In the genomic region with DNA sequence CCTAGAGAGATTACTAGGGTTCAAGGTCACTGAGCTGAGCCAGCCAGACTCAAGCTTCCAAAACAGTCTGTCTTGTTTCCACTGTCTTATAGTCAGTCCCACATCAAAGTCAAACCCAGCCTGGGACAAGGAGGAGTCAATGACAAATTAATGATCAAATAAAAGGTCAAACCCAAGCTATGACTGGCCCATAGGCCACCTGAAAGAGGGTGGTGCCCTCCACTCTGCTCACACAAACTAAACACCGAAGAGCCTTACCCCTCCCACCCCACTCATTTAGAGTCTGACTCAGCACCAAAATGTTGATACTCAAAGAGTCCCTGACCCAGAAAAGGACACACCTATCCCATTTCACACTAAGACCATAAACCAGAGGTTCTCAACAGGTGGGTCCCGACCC, we compare ENCODE assay signal across 11 mouse cellular contexts. TPM values are rescaled to one million over a fixed set of nuclear protein-coding genes. Genes with fewer than 3 reads are reported as not detected.
DNase-seq lines count a peak whose midpoint lies in the region; ATAC-seq and TF ChIP-seq lines count a peak whose summit lies in the region.
"Had no signal": no experiment of that assay in that cellular context is flagged by ENCODE, and none has a peak within 500 bp of the region (broad histone marks: within the 10 kb centered on the region; RNA-seq: fewer than 3 reads in every experiment).

No protein-coding gene starts in this region.

- no peak for TF ChIP-seq CTCF in heart, adult 2 months (IDR thresholded peaks at IDR 0.05)

- peak overlapping the region; percentile 81; the same call in 1 of the 2 replicates for H3K4me3 ChIP-seq in heart, embryonic 10.5 days
- H3K4me3 ChIP-seq in heart, adult 2 months: no peak overlapping the region
- no peak overlapping the region for H3K4me3 ChIP-seq in liver, embryonic 11.5 days (ENCODE audit: low read depth, low read length)
- no peak overlapping the region; the same call in 1 of the 2 replicates for H3K4me3 ChIP-seq in limb, embryonic 13.5 days
- H3K4me3 ChIP-seq in neural tube, embryonic 15.5 days (replicated peaks): peak overlapping the region; percentile 72

- no peaks in the 10 kb centered on the region for H3K27me3 ChIP-seq in heart, embryonic 10.5 days (ENCODE audit: insufficient read depth, poor library complexity, severe bottlenecking)
- H3K27me3 ChIP-seq in heart, adult 2 months (ENCODE audit: control insufficient read depth, insufficient read depth, low read length): no peaks in the 10 kb centered on the region
- no peaks in the 10 kb centered on the region for H3K27me3 ChIP-seq in liver, embryonic 11.5 days (replicated peaks; ENCODE audit: control insufficient read depth, insufficient read depth, low read length)
- no peaks in the 10 kb centered on the region for H3K27me3 ChIP-seq in limb, embryonic 13.5 days
- no peaks in the 10 kb centered on the region for H3K27me3 ChIP-seq in neural tube, embryonic 15.5 days (replicated peaks)

- H3K79me2 ChIP-seq in heart, adult 2 months (replicated peaks; ENCODE audit: control insufficient read depth, insufficient read depth, low read length): 0 out of 2 replicates have a peak, but pooled peaks cover 3% of the 10 kb centered on the region

- no peak overlapping the region for H3K9ac ChIP-seq in heart, adult 2 months (ENCODE audit: low read depth, low read length)
- H3K9ac ChIP-seq in liver, embryonic 11.5 days (ENCODE audit: low read depth, low read length): no peak overlapping the region
- H3K9ac ChIP-seq in limb, embryonic 13.5 days: no peak overlapping the region
- H3K9ac ChIP-seq in neural tube, embryonic 15.5 days (replicated peaks): no peak overlapping the region

- H3K27ac ChIP-seq in heart, embryonic 10.5 days: no peak overlapping the region
- H3K27ac ChIP-seq in heart, adult 2 months: no peak overlapping the region
- no peak overlapping the region for H3K27ac ChIP-seq in liver, embryonic 11.5 days (ENCODE audit: low read depth, low read length)
- H3K27ac ChIP-seq in limb, embryonic 13.5 days: no peak overlapping the region
- H3K27ac ChIP-seq in neural tube, embryonic 15.5 days (replicated peaks): no peak overlapping the region

- no peaks in the 10 kb centered on the region for H3K9me3 ChIP-seq in heart, embryonic 10.5 days
- no peaks in the 10 kb centered on the region for H3K9me3 ChIP-seq in liver, embryonic 11.5 days (ENCODE audit: control insufficient read depth, low read length)
- no peaks in the 10 kb centered on the region for H3K9me3 ChIP-seq in limb, embryonic 13.5 days
- H3K9me3 ChIP-seq in neural tube, embryonic 15.5 days (replicated peaks): no peaks in the 10 kb centered on the region

- ATAC-seq in liver, embryonic 11.5 days (replicated peaks; ENCODE audit: low FRiP score): no peak
- no peak for ATAC-seq in limb, embryonic 13.5 days (ENCODE audit: low FRiP score, low read depth)
- ATAC-seq in neural tube, embryonic 15.5 days (ENCODE audit: low FRiP score): no peak
- ATAC-seq: forebrain, embryonic 16.5 days had no signal

- peaks cover 13% of the 10 kb centered on the region for H3K4me1 ChIP-seq in heart, embryonic 10.5 days
- H3K4me1 ChIP-seq in heart, adult 2 months (ENCODE audit: control insufficient read depth, insufficient read depth, low read length): peaks cover 3% of the 10 kb centered on the region
- H3K4me1 ChIP-seq in liver, embryonic 11.5 days (replicated peaks; ENCODE audit: control insufficient read depth, insufficient read depth, low read length): peaks cover 11% of the 10 kb centered on the region
- peaks cover 17% of the 10 kb centered on the region for H3K4me1 ChIP-seq in limb, embryonic 13.5 days
- peaks cover 39% of the 10 kb centered on the region for H3K4me1 ChIP-seq in neural tube, embryonic 15.5 days

- 79% methylated on average over 2 of the region's 2 CpGs for WGBS in heart, embryonic 10.5 days
- WGBS in heart, adult 2 months: 79% methylated on average over 2 of the region's 2 CpGs
- 71% methylated on average over 2 of the region's 2 CpGs for WGBS in liver, embryonic 11.5 days
- 79% methylated on average over 2 of the region's 2 CpGs for whole genome bisulfite sequencing in limb, embryonic 13.5 days
- WGBS in neural tube, embryonic 15.5 days: 87% methylated on average over 2 of the region's 2 CpGs

- intact Hi-C loops in heart, adult 2 months (cut with DNase I): loop anchor here (5.0 kb wide), 1 partner anchor 36 kb away; no protein-coding TSS in a partner anchor

- TF ChIP-seq EP300 in heart, adult 2 months (IDR thresholded peaks at IDR 0.05; ENCODE audit: insufficient read depth, low read depth, low read length): no peak

- no peak for DNase-seq in heart, embryonic 10.5 days (ENCODE audit: low spot score)
- DNase-seq in heart, adult 2 months: no peak
- peak; percentile 49 for DNase-seq in liver
- no peak for DNase-seq in liver, embryonic 11.5 days (ENCODE audit: low spot score)
- DNase-seq in thymus, postnatal 14 days: no peak
- no peak for DNase-seq in left cerebral cortex, adult 9 months (ENCODE audit: low spot score in 2 of 2)
- DNase-seq: cerebellum, adult 9-10 months; thymus, postnatal 4 days had no signal

- H3K4me2 ChIP-seq in liver, embryonic 11.5 days: no peak overlapping the region
- H3K4me2 ChIP-seq in limb, embryonic 13.5 days (replicated peaks): peak overlapping the region; percentile 78
- peak overlapping the region; percentile 67 for H3K4me2 ChIP-seq in neural tube, embryonic 15.5 days

- H3K36me3 ChIP-seq in heart, embryonic 10.5 days: peaks cover 35% of the 10 kb centered on the region
- H3K36me3 ChIP-seq in heart, adult 2 months (ENCODE audit: control insufficient read depth, insufficient read depth, low read length): peaks cover 3% of the 10 kb centered on the region; the same call in 1 of the 2 replicates
- peaks cover 22% of the 10 kb centered on the region for H3K36me3 ChIP-seq in liver, embryonic 11.5 days (ENCODE audit: control insufficient read depth, insufficient read depth, low read length)
- peaks cover 38% of the 10 kb centered on the region for H3K36me3 ChIP-seq in limb, embryonic 13.5 days
- peaks cover 32% of the 10 kb centered on the region for H3K36me3 ChIP-seq in neural tube, embryonic 15.5 days

- no peak for TF ChIP-seq POLR2A in heart, adult 2 months (IDR thresholded peaks at IDR 0.05; ENCODE audit: insufficient read depth, low read depth, low read length)

RNA-seq across cellular contexts. Expression of a gene that starts 10.5 kb away (rescaled TPM):
- 1.6 and 2.3 TPM in 2 replicates for polyA plus RNA-seq in heart, embryonic 10.5 days (2016; fragmentation: Nextera tagmentation; extraction: Ambion mirVana)
- 1 to 10 TPM in 1 of 2 experiments, under 1 TPM in 1; 0.65 to 1.5 TPM for total RNA-seq in heart, adult 2 months (2021)
- 5.2 and 7.2 TPM in 2 replicates for polyA plus RNA-seq in heart, adult 2 months (2012; rRNA removed)
- polyA plus RNA-seq in liver, embryonic 11.5 days (2014; fragmentation: Nextera tagmentation; extraction: Ambion mirVana): 1.1 and 1.3 TPM in 2 replicates
- 2.7 and 3.9 TPM in 2 replicates for polyA plus RNA-seq in limb, embryonic 13.5 days (2015; fragmentation: Nextera tagmentation; extraction: Ambion mirVana)
- polyA plus RNA-seq in neural tube, embryonic 15.5 days (2015; fragmentation: Nextera tagmentation; extraction: Ambion mirVana): 5.4 and 8.7 TPM in 2 replicates

RNA-seq across cellular contexts. Expression of a gene that starts 16.7 kb away (rescaled TPM):
- polyA plus RNA-seq in heart, embryonic 10.5 days (2016; fragmentation: Nextera tagmentation; extraction: Ambion mirVana): 27.1 and 30.3 TPM in 2 replicates
- total RNA-seq in heart, adult 2 months (2021): 10 to 100 TPM; 10.2 to 10.3 TPM
- 43.6 and 43.7 TPM in 2 replicates for polyA plus RNA-seq in heart, adult 2 months (2012; rRNA removed)
- polyA plus RNA-seq in liver, embryonic 11.5 days (2014; fragmentation: Nextera tagmentation; extraction: Ambion mirVana): 20.0 and 23.5 TPM in 2 replicates
- 38.3 and 45.7 TPM in 2 replicates for polyA plus RNA-seq in limb, embryonic 13.5 days (2015; fragmentation: Nextera tagmentation; extraction: Ambion mirVana)
- 46.3 and 49.5 TPM in 2 replicates for polyA plus RNA-seq in neural tube, embryonic 15.5 days (2015; fragmentation: Nextera tagmentation; extraction: Ambion mirVana)

RNA-seq across cellular contexts. Expression of a gene that starts 16.8 kb away (rescaled TPM):
- polyA plus RNA-seq in heart, embryonic 10.5 days (2016; fragmentation: Nextera tagmentation; extraction: Ambion mirVana): 86.3 and 91.2 TPM in 2 replicates
- total RNA-seq in heart, adult 2 months (2021): 10 to 100 TPM; 35.7 to 44.5 TPM
- 39.1 and 46.4 TPM in 2 replicates for polyA plus RNA-seq in heart, adult 2 months (2012; rRNA removed)
- 119 and 123 TPM in 2 replicates for polyA plus RNA-seq in liver, embryonic 11.5 days (2014; fragmentation: Nextera tagmentation; extraction: Ambion mirVana)
- 50.2 and 51.3 TPM in 2 replicates for polyA plus RNA-seq in limb, embryonic 13.5 days (2015; fragmentation: Nextera tagmentation; extraction: Ambion mirVana)
- 76.1 and 79.7 TPM in 2 replicates for polyA plus RNA-seq in neural tube, embryonic 15.5 days (2015; fragmentation: Nextera tagmentation; extraction: Ambion mirVana)

RNA-seq across cellular contexts. Expression of a gene that starts 20.3 kb away (rescaled TPM):
- polyA plus RNA-seq in heart, embryonic 10.5 days (2016; fragmentation: Nextera tagmentation; extraction: Ambion mirVana): 0.48 and 0.69 TPM in 2 replicates
- not detected for total RNA-seq in heart, adult 2 months (2021)
- not detected in 2 replicates for polyA plus RNA-seq in heart, adult 2 months (2012; rRNA removed)
- 0.25 and 0.26 TPM in 2 replicates for polyA plus RNA-seq in liver, embryonic 11.5 days (2014; fragmentation: Nextera tagmentation; extraction: Ambion mirVana)
- not detected in 2 replicates for polyA plus RNA-seq in limb, embryonic 13.5 days (2015; fragmentation: Nextera tagmentation; extraction: Ambion mirVana)
- polyA plus RNA-seq in neural tube, embryonic 15.5 days (2015; fragmentation: Nextera tagmentation; extraction: Ambion mirVana): 0.73 TPM in 1 of 2 replicates, not detected in the other

RNA-seq across cellular contexts. Expression of a gene that starts 25.5 kb away (rescaled TPM):
- 22.3 and 22.7 TPM in 2 replicates for polyA plus RNA-seq in heart, embryonic 10.5 days (2016; fragmentation: Nextera tagmentation; extraction: Ambion mirVana)
- 10 to 100 TPM in 1 of 2 experiments, 1 to 10 TPM in 1; 8.5 to 10.7 TPM for total RNA-seq in heart, adult 2 months (2021)
- polyA plus RNA-seq in heart, adult 2 months (2012; rRNA removed): 28.1 and 42.0 TPM in 2 replicates
- 22.3 TPM in 2 replicates for polyA plus RNA-seq in liver, embryonic 11.5 days (2014; fragmentation: Nextera tagmentation; extraction: Ambion mirVana)
- polyA plus RNA-seq in limb, embryonic 13.5 days (2015; fragmentation: Nextera tagmentation; extraction: Ambion mirVana): 33.1 and 35.6 TPM in 2 replicates
- 29.5 and 33.1 TPM in 2 replicates for polyA plus RNA-seq in neural tube, embryonic 15.5 days (2015; fragmentation: Nextera tagmentation; extraction: Ambion mirVana)

Comparison
In these comparisons a context has a peak if more than half of its experiments do, and no peak if none do; other contexts are left out.
1. H3K4me3 ChIP-seq: peak in heart, embryonic 10.5 days (single experiment) and neural tube, embryonic 15.5 days (single experiment); none in heart, adult 2 months (single experiment), liver, embryonic 11.5 days (single experiment) and limb, embryonic 13.5 days (single experiment).